Mouse (Mus musculus): ENCODE results near the gene Ppm1b.

DNA sequence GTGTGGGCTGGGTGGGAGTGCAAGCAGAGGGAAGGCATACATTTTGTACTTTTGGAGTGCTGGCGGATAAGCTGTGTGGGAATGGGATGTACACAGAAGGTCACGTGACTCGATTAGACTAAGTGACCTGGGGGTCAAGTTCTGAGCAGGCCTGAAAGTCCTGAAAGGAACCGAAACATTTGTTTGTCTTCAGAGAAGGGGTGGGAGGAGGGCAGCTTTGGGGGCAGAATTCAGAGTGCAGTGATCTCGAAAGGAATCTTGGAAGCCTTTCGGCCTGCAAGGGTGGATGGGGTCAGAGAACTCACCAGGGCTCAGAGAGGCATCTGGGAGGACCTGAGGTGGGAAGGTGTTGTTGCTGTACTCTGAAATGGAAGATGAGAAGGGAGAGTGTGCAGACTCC, 85.9 kb downstream of the Ppm1b start:
- TF ChIP-seq CTCF (IDR thresholded peaks at IDR 0.05; ENCODE audit: low read depth) (no peak), EP300 (optimal IDR thresholded peaks at IDR 0.05) (no peak)
